Mouse (Mus musculus): ENCODE data around the gene P3h4.

DNA sequence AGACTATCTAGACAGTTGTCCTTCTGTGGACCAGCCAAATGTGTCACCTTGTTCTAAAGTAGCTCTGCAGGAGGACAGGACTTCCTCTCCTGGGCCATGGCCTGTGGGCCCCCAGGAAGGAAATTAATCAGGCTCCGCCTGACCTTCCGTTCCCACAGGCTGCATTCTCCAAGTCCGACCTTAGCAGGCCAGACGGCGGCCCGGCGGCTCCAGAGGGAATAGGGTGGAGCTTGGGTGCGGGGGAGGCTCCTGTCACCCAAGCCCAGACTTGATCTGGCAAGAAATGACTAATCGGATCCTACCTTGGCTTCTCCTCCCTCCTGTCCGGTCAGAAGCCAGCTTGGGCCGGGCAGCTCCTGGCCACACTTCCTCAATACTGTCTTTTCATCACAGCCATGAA, 19.4 kb downstream of the P3h4 start:
- TF ChIP-seq CTCF (IDR thresholded peaks at IDR 0.05; ENCODE audit: borderline replicate concordance, insufficient read depth, low read length) = no peak
- no peak for TF ChIP-seq POLR2A (IDR thresholded peaks at IDR 0.05; ENCODE audit: low read depth, low read length)
